Mouse (Mus musculus) ES-Bruce4 (cell line): Measurements from ENCODE around the gene Tmem72.

Source experiments
- CTCF ChIP-seq: IDR thresholded peaks from one replicate; pipeline ENCODE4 v1.8.1; 2011; ENCODE audit warnings: low read depth, low read length
- EP300 ChIP-seq: IDR thresholded peaks from 2 replicates; pipeline ENCODE4 v1.6.1; 2011; ENCODE audit warnings: low read depth, low read length; ENCODE audit not compliant: insufficient read depth
- POLR2A ChIP-seq: IDR thresholded peaks from one replicate; pipeline ENCODE4 v1.8.1; 2011; ENCODE audit warnings: low read length; ENCODE audit not compliant: insufficient read depth

DNA sequence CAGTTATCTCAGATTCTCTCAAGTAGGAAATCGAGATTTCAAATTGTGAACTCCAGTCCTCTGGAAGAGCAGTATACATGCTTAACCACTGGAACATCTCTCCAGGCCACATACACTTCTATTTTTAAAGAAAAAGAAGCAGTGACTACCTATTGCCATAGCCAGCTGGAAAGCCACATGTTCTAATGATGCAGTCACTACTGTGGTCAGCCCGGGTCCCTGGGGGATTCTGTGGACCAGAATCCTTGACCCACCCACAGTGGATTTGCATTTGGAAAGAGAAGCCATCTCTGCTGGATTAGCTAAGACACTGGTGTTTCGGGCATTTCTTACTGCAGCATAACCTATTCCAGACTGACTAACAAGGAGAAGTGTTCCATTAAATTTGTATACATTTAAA, 49.3 kb downstream of the Tmem72 start:
- no peak for TF ChIP-seq POLR2A
- no peak for TF ChIP-seq CTCF
- TF ChIP-seq EP300 = no peak
